Comparison of ENCODE assay signal across 8 mouse cellular contexts in the genomic region with DNA sequence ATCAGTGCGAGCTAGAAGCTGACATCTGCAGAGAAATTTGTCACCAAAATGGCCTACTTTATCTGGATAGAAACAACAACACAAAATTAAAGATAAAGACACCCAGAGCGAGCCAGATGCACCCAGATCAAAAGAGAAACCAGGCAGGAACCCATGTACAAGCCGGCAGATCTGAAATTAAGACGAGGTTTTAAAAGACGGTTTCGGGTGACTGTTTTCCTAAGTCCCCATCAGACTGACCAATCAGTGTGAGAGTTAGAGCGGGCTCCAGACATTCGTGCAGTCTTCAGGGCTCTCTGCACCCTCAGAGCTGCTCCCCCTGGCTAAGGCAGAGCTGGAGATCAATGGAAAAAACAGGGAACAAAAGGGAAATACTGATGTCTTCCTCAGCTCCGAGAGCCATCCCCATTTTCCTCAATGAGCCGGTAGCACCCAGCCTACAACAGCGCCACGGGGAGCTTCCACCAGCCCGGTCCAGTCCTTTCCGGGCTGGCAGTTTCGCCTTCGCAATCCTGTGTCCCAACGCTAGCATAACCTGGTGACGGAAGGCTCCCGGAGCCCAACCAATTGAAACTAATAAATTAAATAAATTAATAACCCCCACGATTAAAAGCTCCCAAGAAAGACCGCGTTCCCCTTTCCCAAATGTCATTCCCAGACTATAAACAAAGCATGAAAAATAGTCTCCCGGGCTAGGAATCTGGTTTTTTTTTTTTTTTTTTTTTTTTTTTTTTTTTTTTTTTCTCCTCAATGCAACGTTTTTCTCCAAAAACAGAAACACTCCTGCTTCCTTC. TPM values are rescaled to one million over a fixed set of nuclear protein-coding genes. Genes with fewer than 3 reads are reported as not detected.
DNase-seq lines count a peak whose midpoint lies in the region; ATAC-seq and TF ChIP-seq lines count a peak whose summit lies in the region.

No protein-coding gene starts in this region.

- H3K9ac ChIP-seq in embryonic facial prominence, embryonic 13.5 days = peak overlapping the region; percentile 91
- peak overlapping the region; percentile 34; the same call in 1 of the 2 replicates for H3K9ac ChIP-seq in limb, embryonic 15.5 days
- H3K9ac ChIP-seq in midbrain, postnatal 0 days (replicated peaks; ENCODE audit: low read length, poor library complexity, severe bottlenecking) = peak overlapping the region; percentile 83
- peak overlapping the region; percentile 68 for H3K9ac ChIP-seq in stomach, embryonic 14.5 days (replicated peaks; ENCODE audit: low read depth, low read length)

- ATAC-seq in embryonic facial prominence, embryonic 13.5 days (ENCODE audit: insufficient number of reproducible peaks, insufficient read depth, low FRiP score, low TSS enrichment, low read depth) = no peak
- peak; percentile 63; the same call in 1 of the 2 replicates for ATAC-seq in limb, embryonic 15.5 days (ENCODE audit: insufficient number of reproducible peaks, low FRiP score, low TSS enrichment, low read depth)
- 0 out of 2 replicates have a peak, but pooled peaks have one; percentile 50 for ATAC-seq in midbrain, postnatal 0 days (ENCODE audit: low FRiP score)
- ATAC-seq in stomach, embryonic 14.5 days (ENCODE audit: insufficient number of reproducible peaks, insufficient read depth, low FRiP score, low read depth) = peak; percentile 44; the same call in 1 of the 2 replicates

- peaks cover 8% of the 10 kb centered on the region; the same call in 1 of the 2 replicates for H3K27me3 ChIP-seq in embryonic facial prominence, embryonic 13.5 days
- H3K27me3 ChIP-seq in heart, embryonic 10.5 days (ENCODE audit: insufficient read depth, poor library complexity, severe bottlenecking) = no peaks in the 10 kb centered on the region
- H3K27me3 ChIP-seq in limb, embryonic 15.5 days = no peaks in the 10 kb centered on the region
- H3K27me3 ChIP-seq in midbrain, postnatal 0 days (ENCODE audit: insufficient read depth, low read length) = no peaks in the 10 kb centered on the region
- no peaks in the 10 kb centered on the region for H3K27me3 ChIP-seq in stomach, embryonic 14.5 days (ENCODE audit: control insufficient read depth, insufficient read depth, low read length)

- peaks cover 45% of the 10 kb centered on the region for H3K4me1 ChIP-seq in embryonic facial prominence, embryonic 13.5 days
- H3K4me1 ChIP-seq in heart, embryonic 10.5 days = peaks cover 37% of the 10 kb centered on the region
- H3K4me1 ChIP-seq in limb, embryonic 15.5 days = peaks cover 25% of the 10 kb centered on the region
- H3K4me1 ChIP-seq in midbrain, postnatal 0 days (ENCODE audit: insufficient read depth, low read length) = peaks cover 7% of the 10 kb centered on the region
- H3K4me1 ChIP-seq in stomach, embryonic 14.5 days (ENCODE audit: control insufficient read depth, insufficient read depth, low read length) = peaks cover 11% of the 10 kb centered on the region

- no peaks in the 10 kb centered on the region for H3K9me3 ChIP-seq in embryonic facial prominence, embryonic 13.5 days
- H3K9me3 ChIP-seq in heart, embryonic 10.5 days = no peaks in the 10 kb centered on the region
- no peaks in the 10 kb centered on the region for H3K9me3 ChIP-seq in limb, embryonic 15.5 days
- H3K9me3 ChIP-seq in midbrain, postnatal 0 days (ENCODE audit: low read length) = no peaks in the 10 kb centered on the region
- H3K9me3 ChIP-seq in stomach, embryonic 14.5 days (ENCODE audit: control insufficient read depth, low read depth, low read length) = no peaks in the 10 kb centered on the region

- peak; percentile 59 for DNase-seq in CD4-positive helper T cell, adult 2 months (ENCODE audit: low read depth, low spot score)
- DNase-seq in adrenal gland, postnatal 25 days = peak; percentile 63
- DNase-seq in heart, embryonic 10.5 days (ENCODE audit: low spot score) = no peak
- DNase-seq in kidney, adult 9 months = peak; percentile 69
- peak; percentile 72 for DNase-seq in midbrain, postnatal 0 days (ENCODE audit: low spot score)

- WGBS in embryonic facial prominence, embryonic 13.5 days = under 1% methylated on average over 24 of the region's 24 CpGs
- under 1% methylated on average over 24 of the region's 24 CpGs for WGBS in heart, embryonic 10.5 days
- WGBS in limb, embryonic 15.5 days = 1% methylated on average over 24 of the region's 24 CpGs
- under 1% methylated on average over 24 of the region's 24 CpGs for WGBS in midbrain, postnatal 0 days
- under 1% methylated on average over 24 of the region's 24 CpGs for WGBS in stomach, embryonic 14.5 days

- TF ChIP-seq CTCF in midbrain, postnatal 0 days (IDR thresholded peaks at IDR 0.05) = no peak; the same call in 1 of the 2 replicates

- peak overlapping the region; percentile 83 for H3K4me2 ChIP-seq in embryonic facial prominence, embryonic 13.5 days
- H3K4me2 ChIP-seq in limb, embryonic 15.5 days = peak overlapping the region; percentile 83
- peak overlapping the region; percentile 67 for H3K4me2 ChIP-seq in midbrain, postnatal 0 days (ENCODE audit: low read depth, low read length, poor library complexity, severe bottlenecking)
- H3K4me2 ChIP-seq in stomach, embryonic 14.5 days (replicated peaks; ENCODE audit: low read depth, low read length) = peak overlapping the region; percentile 69

- H3K27ac ChIP-seq in embryonic facial prominence, embryonic 13.5 days = peak overlapping the region; percentile 88
- H3K27ac ChIP-seq in heart, embryonic 10.5 days = peak overlapping the region; percentile 98
- peak overlapping the region; percentile 89 for H3K27ac ChIP-seq in limb, embryonic 15.5 days
- peak overlapping the region; percentile 72 for H3K27ac ChIP-seq in midbrain, postnatal 0 days (ENCODE audit: low read depth, low read length)
- peak overlapping the region; percentile 86 for H3K27ac ChIP-seq in stomach, embryonic 14.5 days (ENCODE audit: low read length)

- H3K4me3 ChIP-seq in embryonic facial prominence, embryonic 13.5 days = peak overlapping the region; percentile 85
- peak overlapping the region; percentile 91 for H3K4me3 ChIP-seq in heart, embryonic 10.5 days
- peak overlapping the region; percentile 85 for H3K4me3 ChIP-seq in limb, embryonic 15.5 days
- H3K4me3 ChIP-seq in midbrain, postnatal 0 days (ENCODE audit: low read depth, low read length) = peak overlapping the region; percentile 88
- peak overlapping the region; percentile 86 for H3K4me3 ChIP-seq in stomach, embryonic 14.5 days (ENCODE audit: low read depth, low read length)

- H3K36me3 ChIP-seq in embryonic facial prominence, embryonic 13.5 days = no peaks in the 10 kb centered on the region
- H3K36me3 ChIP-seq in heart, embryonic 10.5 days = no peaks in the 10 kb centered on the region
- no peaks in the 10 kb centered on the region for H3K36me3 ChIP-seq in limb, embryonic 15.5 days
- no peaks in the 10 kb centered on the region for H3K36me3 ChIP-seq in midbrain, postnatal 0 days (ENCODE audit: insufficient read depth, low read length)
- H3K36me3 ChIP-seq in stomach, embryonic 14.5 days (ENCODE audit: control insufficient read depth, insufficient read depth, low read length) = no peaks in the 10 kb centered on the region

RNA-seq across cellular contexts. Expression of a gene that starts 1.1 kb away (rescaled TPM):
- 64.8 and 98.9 TPM in 2 replicates for total RNA-seq in adrenal gland, postnatal 25 days (2021)
- 92.8 and 111 TPM in 2 replicates for polyA plus RNA-seq in embryonic facial prominence, embryonic 13.5 days (2015; fragmentation: Nextera tagmentation; extraction: Ambion mirVana)
- polyA plus RNA-seq in heart, embryonic 10.5 days (2016; fragmentation: Nextera tagmentation; extraction: Ambion mirVana) = 60.5 and 65.2 TPM in 2 replicates
- 101 and 110 TPM in 2 replicates for polyA plus RNA-seq in limb, embryonic 15.5 days (2015; fragmentation: Nextera tagmentation; extraction: Ambion mirVana)
- total RNA-seq in midbrain, postnatal 0 days (2014; rRNA removed) = 38.9 and 40.5 TPM in 2 replicates
- polyA plus RNA-seq in midbrain, postnatal 0 days (2015; fragmentation: Nextera tagmentation; extraction: Ambion mirVana) = 60.4 and 72.7 TPM in 2 replicates
- polyA plus RNA-seq in stomach, embryonic 14.5 days (2014; fragmentation: Nextera tagmentation; extraction: Ambion mirVana) = 77.9 and 93.4 TPM in 2 replicates

Comparison
In these comparisons a context has a peak if more than half of its experiments do, and no peak if none do; other contexts are left out.
1. H3K9ac ChIP-seq: peak in every context shown above with its lines; median percentile 91 in embryonic facial prominence, embryonic 13.5 days; 83 in midbrain, postnatal 0 days; 68 in stomach, embryonic 14.5 days; 34 in limb, embryonic 15.5 days.